Mouse (Mus musculus): Measurements from ENCODE around the gene Cox19.
A peak's percentile ranks its signal among the peaks of the same experiment; 100 is the strongest.
"Not testable (repeated sequence)": the region's sequence is repeated elsewhere in the genome, so short reads cannot be mapped to it uniquely, and the experiment has no call there.

Cox19 gene

GRCm38 (mm10) chr5:139351134-139351533, at the start of gene Cox19:
Gene Cox19 (minus strand): TSS chr5:139351418.
- DNase-seq: no peak

- DNase-seq: no peak
Measured at GRCm38 (mm10) chr5:139399991-139400390, 48.8 kb upstream of the Cox19 start.

- DNase-seq: no peak
Measured at GRCm38 (mm10) chr5:139398786-139399185, 47.6 kb upstream of the Cox19 start.

- peak; percentile 94 for DNase-seq
Measured at GRCm38 (mm10) chr5:139397959-139398753, 46.9 kb upstream of the Cox19 start.

GRCm38 (mm10) chr5:139397359-139397916, 46.2 kb upstream of the Cox19 start:
- DNase-seq: no peak

GRCm38 (mm10) chr5:139395528-139395927, 44.3 kb upstream of the Cox19 start:
- no peak for DNase-seq

GRCm38 (mm10) chr5:139394399-139394798, 43.2 kb upstream of the Cox19 start:
- DNase-seq: no peak

- no peak for DNase-seq
Measured at GRCm38 (mm10) chr5:139393197-139393588, 42.0 kb upstream of the Cox19 start.

- no peak for DNase-seq
Measured at GRCm38 (mm10) chr5:139392219-139393196, 41.3 kb upstream of the Cox19 start.

- no peak for DNase-seq
Measured at GRCm38 (mm10) chr5:139391309-139391990, 40.2 kb upstream of the Cox19 start.

GRCm38 (mm10) chr5:139390324-139391119, 39.3 kb upstream of the Cox19 start:
- not testable (repeated sequence) for DNase-seq

- DNase-seq: no peak
Measured at GRCm38 (mm10) chr5:139389676-139390061, 38.5 kb upstream of the Cox19 start.

- no peak for DNase-seq
Measured at GRCm38 (mm10) chr5:139388694-139389675, 37.8 kb upstream of the Cox19 start.

GRCm38 (mm10) chr5:139388195-139388570, 37.0 kb upstream of the Cox19 start:
- DNase-seq: no peak

- no peak for DNase-seq
Measured at GRCm38 (mm10) chr5:139387329-139388194, 36.3 kb upstream of the Cox19 start.

- no peak for DNase-seq
Measured at GRCm38 (mm10) chr5:139386047-139386446, 34.8 kb upstream of the Cox19 start.

- DNase-seq: no peak
Measured at GRCm38 (mm10) chr5:139384531-139384930, 33.3 kb upstream of the Cox19 start.

- no peak for DNase-seq
Measured at GRCm38 (mm10) chr5:139383234-139383633, 32.0 kb upstream of the Cox19 start.

- DNase-seq: no peak
Measured at GRCm38 (mm10) chr5:139382760-139383159, 31.5 kb upstream of the Cox19 start.
